Mouse (Mus musculus): Measurements from ENCODE around the gene Pkd1l1.

Pkd1l1 gene

GRCm38 (mm10) chr11:8860878-8861277 lies 112.2 kb downstream of the Pkd1l1 start:
- TF ChIP-seq GATA4 (IDR thresholded peaks at IDR 0.05; ENCODE audit: insufficient replicate concordance, low read length): no peak

DNA sequence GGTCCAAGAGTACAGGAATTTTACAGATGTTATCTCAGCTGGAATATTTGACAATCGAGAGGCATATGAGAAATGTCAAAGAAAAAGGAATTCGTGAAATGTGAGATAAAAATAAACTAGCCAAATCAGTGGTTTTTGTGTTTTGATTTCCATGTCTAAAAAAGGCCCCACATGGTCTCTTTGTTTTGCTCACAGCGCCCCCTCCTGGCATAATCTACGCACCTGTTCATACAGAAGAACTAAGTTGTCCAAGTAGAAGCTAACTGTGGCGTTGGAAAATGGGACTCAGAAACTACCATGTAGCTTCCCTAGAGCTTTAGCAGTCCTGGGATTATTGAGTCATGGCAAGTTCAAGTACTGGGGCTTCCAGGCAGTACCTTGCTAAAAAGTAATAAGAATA lies 113.2 kb downstream of the Pkd1l1 start:
- no peak for TF ChIP-seq GATA4 (IDR thresholded peaks at IDR 0.05; ENCODE audit: insufficient replicate concordance, low read length)

DNA sequence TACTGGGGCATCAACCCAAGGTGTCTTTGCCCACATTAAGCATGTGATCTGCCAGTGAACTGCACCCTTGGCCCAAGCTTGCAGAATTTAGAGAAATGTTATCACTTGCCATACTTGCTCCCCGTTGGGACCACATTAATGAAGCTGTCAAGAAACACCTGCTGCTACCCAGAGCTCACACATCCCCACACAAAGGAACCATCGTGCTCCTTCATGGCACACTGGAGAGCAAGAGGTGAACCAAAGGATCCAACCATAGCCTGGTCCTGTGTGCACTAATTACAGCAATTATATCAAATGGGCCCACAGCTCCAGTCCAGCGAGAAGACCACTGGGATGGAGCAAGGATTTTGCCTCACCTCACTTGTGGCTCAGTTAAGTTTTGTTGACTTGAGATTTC lies 114.0 kb downstream of the Pkd1l1 start:
- no peak for TF ChIP-seq GATA4 (IDR thresholded peaks at IDR 0.05; ENCODE audit: insufficient replicate concordance, low read length)

DNA sequence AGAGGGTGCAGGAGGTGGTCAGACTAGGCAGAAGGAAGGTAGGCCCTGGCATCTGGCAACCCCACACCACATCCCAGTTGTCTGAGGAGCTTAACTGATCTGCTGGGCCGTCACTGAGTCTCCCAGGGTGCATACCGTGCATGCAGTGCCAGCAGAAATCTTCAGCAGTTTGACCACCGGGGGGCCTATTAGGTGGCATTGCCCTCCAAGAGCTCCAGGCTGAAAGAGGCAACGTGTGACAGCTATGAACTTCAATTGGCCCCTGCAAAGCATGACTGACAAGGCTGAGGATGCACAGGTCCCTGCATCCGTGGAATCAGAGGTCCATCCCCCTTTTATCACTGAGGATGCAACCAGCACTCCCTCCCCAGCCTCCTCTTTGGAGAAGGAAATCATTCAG lies 116.9 kb downstream of the Pkd1l1 start:
- no peak for TF ChIP-seq GATA4 (IDR thresholded peaks at IDR 0.05; ENCODE audit: insufficient replicate concordance, low read length)

- no peak for TF ChIP-seq GATA4 (IDR thresholded peaks at IDR 0.05; ENCODE audit: insufficient replicate concordance, low read length)
Observed at GRCm38 (mm10) chr11:8848049-8848448, 125.0 kb downstream of the Pkd1l1 start.

DNA sequence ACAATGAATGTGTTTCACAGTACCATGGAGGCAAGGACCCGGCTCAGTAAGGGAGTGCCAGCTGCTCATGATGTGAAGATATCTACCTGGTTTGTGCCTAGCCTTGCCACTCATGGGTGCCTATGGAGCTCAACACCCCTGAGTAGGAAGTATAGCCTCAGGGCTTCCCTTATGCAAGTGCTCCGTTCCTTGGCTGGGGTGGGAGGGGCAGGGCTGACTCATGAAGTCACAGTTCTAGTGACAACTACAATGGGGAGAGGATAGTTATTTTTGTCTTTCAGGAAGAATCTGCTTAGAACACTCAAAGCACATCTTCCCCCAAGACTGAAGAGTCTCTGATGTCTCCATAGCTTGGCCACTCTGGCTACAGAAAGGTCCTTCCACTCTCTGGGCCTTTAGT lies 125.4 kb downstream of the Pkd1l1 start:
- TF ChIP-seq GATA4 (IDR thresholded peaks at IDR 0.05; ENCODE audit: insufficient replicate concordance, low read length): no peak

DNA sequence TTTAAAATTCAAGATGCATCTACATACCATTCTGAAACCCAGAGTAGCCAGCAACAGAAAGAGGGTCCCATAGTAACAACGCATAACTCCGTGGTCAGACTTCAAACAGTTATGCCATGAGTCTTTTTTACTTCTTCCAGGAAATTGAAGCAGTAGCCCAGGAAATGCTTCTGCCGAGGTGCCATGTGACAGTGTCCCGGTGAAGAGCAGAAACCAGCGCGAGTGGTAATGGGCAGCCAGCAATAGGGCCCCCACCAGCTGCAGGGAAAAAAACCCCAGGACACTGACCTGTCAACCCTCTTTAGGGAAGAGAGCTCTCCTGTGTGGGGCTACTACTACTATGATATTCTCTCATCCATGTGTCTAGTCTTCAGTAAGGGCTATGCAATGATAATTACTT lies 136.9 kb downstream of the Pkd1l1 start:
- TF ChIP-seq GATA4 (IDR thresholded peaks at IDR 0.05; ENCODE audit: insufficient replicate concordance, low read length): no peak

DNA sequence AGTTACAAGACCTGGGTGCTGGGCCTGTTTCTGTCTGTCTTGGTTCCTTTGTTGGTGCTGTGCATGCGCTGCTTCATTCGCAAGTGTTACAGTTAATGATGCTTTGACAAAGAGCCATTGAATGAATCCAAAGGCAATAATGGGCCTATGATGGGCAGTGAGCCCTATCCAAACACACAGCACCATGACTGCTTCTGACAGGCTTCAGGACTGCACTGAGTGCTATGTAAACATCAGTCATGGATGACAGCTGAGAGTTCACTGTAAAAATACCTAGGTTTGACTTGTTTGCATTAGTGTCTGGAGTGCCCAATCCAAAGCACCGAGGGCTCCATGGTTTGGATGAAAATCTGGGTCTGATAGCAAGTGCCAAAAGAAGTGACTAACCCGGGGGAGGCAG lies 138.9 kb downstream of the Pkd1l1 start:
- TF ChIP-seq GATA4 (IDR thresholded peaks at IDR 0.05; ENCODE audit: insufficient replicate concordance, low read length): no peak

DNA sequence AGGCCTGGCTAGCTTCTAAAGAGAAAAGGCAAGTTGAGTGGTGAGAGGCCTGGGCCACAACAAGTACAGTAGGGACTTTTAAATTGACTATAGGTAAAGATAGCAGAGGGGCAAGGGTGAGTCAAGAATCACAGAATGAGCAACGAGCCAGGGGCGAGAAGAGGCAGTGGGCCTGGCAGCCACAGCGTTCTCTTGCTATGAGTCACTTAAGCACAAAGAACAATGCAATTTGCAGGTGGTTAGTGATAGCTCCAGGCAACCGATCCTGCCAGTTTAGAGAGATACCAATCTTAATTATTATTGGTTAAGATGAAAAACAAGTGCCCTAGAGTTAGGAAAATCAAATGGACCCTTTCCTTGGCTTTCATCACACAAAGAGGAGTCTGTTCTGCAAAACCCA lies 142.5 kb downstream of the Pkd1l1 start:
- TF ChIP-seq GATA4 (IDR thresholded peaks at IDR 0.05; ENCODE audit: insufficient replicate concordance, low read length): no peak

DNA sequence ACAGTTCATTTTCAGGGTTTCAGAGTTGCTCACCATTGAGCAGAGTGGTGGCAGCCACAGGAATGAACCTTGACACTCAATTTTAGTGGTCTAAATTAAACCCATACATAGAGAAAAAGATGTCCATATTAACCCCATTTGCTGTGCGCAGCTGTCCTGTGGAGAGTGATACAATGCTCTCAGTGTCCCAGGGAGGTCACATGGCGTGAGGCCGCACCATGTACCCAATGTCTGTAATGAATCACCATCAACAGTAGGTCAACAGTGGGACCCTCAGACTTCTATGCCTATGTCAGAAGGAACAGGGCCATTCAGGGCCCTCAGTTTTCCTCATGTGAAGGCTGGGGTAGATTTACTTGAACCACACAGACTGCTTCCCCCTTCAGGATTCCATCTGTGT lies 143.5 kb downstream of the Pkd1l1 start:
- TF ChIP-seq GATA4 (IDR thresholded peaks at IDR 0.05; ENCODE audit: insufficient replicate concordance, low read length): no peak

DNA sequence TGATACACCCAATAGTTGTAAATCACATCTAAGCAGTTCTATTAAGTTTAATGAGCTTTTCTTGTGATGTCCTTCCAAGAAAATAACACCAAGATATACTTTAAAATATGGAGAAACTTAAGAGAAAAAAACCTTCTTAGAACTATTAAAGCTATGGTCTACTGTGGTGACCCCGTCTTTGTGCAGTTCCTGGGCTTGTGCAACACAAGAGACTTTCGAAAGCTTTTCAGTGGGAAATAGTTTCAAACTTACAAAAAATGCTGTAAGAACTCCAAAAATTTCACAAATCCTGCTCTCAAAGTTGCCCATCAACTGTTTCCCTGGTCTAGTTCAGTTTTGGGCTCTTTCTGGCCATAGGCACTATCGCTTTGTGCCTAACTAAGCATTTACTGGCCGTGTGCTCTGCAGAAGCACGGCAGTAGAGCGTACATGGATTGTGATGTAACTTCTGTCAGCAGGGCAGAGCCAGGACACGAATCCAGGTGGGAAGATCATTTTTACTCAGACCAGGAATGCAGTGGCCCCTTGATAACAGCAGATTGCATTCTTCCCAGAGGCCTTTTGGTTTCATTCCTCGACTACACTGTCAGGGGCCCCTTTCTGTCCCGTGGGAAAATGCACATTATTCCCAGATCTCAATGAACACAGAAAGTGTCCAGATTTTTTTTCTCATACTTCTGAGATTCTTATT lies 144.1 kb downstream of the Pkd1l1 start:
- TF ChIP-seq GATA4 (IDR thresholded peaks at IDR 0.05; ENCODE audit: insufficient replicate concordance, low read length): no peak

DNA sequence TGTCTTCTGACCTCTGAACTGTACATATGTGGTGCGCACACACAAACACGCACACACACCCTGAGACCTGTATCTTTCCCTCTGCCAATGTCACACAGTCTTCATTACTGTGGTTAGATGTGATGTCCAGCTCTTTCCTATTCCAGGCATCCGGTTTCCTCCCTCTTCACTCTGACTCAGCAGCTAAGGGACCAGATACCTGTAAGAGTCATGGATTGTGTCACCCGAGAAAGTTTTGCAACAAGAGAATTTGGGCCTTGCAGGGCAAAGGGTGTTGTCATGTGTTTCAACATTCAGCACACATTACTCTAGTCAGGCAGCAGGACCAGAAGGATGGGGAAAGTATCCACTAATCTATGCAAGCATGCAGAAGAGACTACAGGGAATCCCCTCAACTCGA lies 146.5 kb downstream of the Pkd1l1 start:
- no peak for TF ChIP-seq GATA4 (IDR thresholded peaks at IDR 0.05; ENCODE audit: insufficient replicate concordance, low read length)

- no peak for TF ChIP-seq GATA4 (IDR thresholded peaks at IDR 0.05; ENCODE audit: insufficient replicate concordance, low read length)
Observed at GRCm38 (mm10) chr11:8826046-8826445, 147.0 kb downstream of the Pkd1l1 start.

- TF ChIP-seq GATA4 (IDR thresholded peaks at IDR 0.05; ENCODE audit: insufficient replicate concordance, low read length): no peak
Observed at GRCm38 (mm10) chr11:8825413-8825812, 147.7 kb downstream of the Pkd1l1 start.

- no peak for TF ChIP-seq GATA4 (IDR thresholded peaks at IDR 0.05; ENCODE audit: insufficient replicate concordance, low read length)
Observed at GRCm38 (mm10) chr11:8821403-8821802, 151.7 kb downstream of the Pkd1l1 start.

GRCm38 (mm10) chr11:8817376-8817775 lies 155.7 kb downstream of the Pkd1l1 start:
- TF ChIP-seq GATA4 (IDR thresholded peaks at IDR 0.05; ENCODE audit: insufficient replicate concordance, low read length): no peak

- TF ChIP-seq GATA4 (IDR thresholded peaks at IDR 0.05; ENCODE audit: insufficient replicate concordance, low read length): no peak
Observed at GRCm38 (mm10) chr11:8814097-8814790, 158.8 kb downstream of the Pkd1l1 start.

Data from liver, adult (tissue).